Mouse (Mus musculus) embryonic fibroblast, embryonic 13.5 days (primary cell): ENCODE measurements around the gene Hspa1l.

ENCODE experiments used
- CTCF ChIP-seq: IDR thresholded peaks from 2 replicates; pipeline ENCODE4 v1.5.1; 2011; ENCODE audit warnings: mild to moderate bottlenecking, control low read depth, low read length, moderate library complexity, borderline replicate concordance; ENCODE audit not compliant: insufficient read depth
- POLR2A ChIP-seq: IDR thresholded peaks from 2 replicates; pipeline ENCODE4 v1.6.1; 2011; ENCODE audit warnings: low read depth, mild to moderate bottlenecking, control low read depth, low read length, moderate library complexity

DNA sequence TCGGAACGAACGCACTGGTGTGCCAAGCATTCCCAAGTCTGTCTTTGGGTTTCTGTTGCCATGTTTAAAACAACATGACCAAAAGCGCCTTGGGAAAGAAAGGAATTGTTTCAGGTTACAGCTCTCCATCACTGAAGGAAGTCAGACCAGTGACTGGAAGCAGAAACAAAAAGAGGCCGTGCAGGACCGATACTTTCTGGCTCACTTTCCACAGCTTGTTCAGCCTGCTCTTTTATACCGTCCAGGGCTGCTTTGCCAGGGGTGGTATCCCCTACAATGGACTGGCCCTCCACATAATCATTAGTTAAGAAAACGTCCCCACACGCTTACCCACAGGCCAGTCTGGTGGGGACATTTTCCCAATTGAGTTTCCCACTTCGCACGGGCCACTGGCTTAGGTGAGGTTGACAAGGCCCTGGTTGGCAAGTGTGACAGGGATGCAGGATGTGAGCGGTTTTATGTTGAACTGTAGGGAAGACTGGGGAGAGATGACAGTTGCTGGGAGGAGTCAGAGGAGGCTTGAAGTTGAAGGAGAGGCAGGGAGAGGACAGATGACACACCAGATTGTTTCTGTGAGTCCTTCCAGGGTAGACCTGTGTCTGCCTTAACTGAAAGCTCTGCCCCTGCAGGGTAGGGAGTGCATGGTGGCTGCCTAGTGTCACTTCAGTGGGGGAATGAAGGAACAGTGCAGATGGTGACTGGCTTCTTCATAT lies 29.8 kb downstream of the Hspa1l start:
- TF ChIP-seq CTCF (no peak), POLR2A (peak; percentile 52; the same call in 1 of the 2 replicates)
